In the genomic region with DNA sequence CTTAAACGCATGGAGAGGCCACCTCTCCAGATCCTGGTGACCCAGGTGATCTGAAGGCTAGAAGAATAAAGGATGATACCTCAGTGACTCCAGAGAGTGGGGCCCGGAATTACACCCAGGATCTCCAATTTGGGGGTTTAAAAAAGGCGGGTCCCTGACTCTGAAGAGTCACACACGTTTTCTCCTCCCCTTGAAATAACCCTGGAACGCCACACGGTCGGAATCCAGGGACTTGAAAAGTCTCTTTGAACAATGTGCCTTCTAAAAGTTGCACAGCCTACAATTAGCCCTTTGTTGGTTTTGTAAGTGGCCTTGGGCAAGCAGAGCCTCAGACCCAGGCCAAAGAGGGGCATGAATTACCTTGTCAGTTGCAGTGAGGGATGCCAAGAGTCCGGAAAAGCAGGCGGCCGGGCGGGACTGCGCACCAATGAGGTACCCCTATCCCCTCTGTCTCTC, we compare ENCODE assay signal across 7 mouse cellular contexts. TPM values are rescaled to one million over a fixed set of nuclear protein-coding genes. Genes with fewer than 3 reads are reported as not detected.
DNase-seq lines count a peak whose midpoint lies in the region; ATAC-seq and TF ChIP-seq lines count a peak whose summit lies in the region.

No protein-coding gene starts in this region.

- H3K9ac ChIP-seq in lung, embryonic 15.5 days, result peak overlapping the region; percentile 79
- peak overlapping the region; percentile 88 for H3K9ac ChIP-seq in intestine, postnatal 0 days (ENCODE audit: low read depth, low read length)

- H3K4me2 ChIP-seq in lung, embryonic 15.5 days, result peak overlapping the region; percentile 90
- peak overlapping the region; percentile 82 for H3K4me2 ChIP-seq in intestine, postnatal 0 days (replicated peaks; ENCODE audit: low read depth)

- ATAC-seq in lung, embryonic 15.5 days (ENCODE audit: borderline replicate concordance, extremely low read depth, low FRiP score, low TSS enrichment), result no peak
- no peak for ATAC-seq in intestine, postnatal 0 days

- H3K36me3 ChIP-seq in lung, embryonic 15.5 days, result no peaks in the 10 kb centered on the region
- no peaks in the 10 kb centered on the region for H3K36me3 ChIP-seq in intestine, postnatal 0 days (ENCODE audit: control insufficient read depth, insufficient read depth)
- H3K36me3 ChIP-seq in small intestine, adult 2 months (ENCODE audit: control insufficient read depth, insufficient read depth, low read length), result no peaks in the 10 kb centered on the region

- no peak for TF ChIP-seq CTCF in embryonic fibroblast, embryonic 13.5 days (IDR thresholded peaks at IDR 0.05; ENCODE audit: borderline replicate concordance, insufficient read depth, low read length)
- TF ChIP-seq CTCF in intestine, postnatal 0 days (IDR thresholded peaks at IDR 0.05; ENCODE audit: low read depth), result no peak; the same call in 1 of the 2 replicates
- TF ChIP-seq CTCF in small intestine, adult 2 months (IDR thresholded peaks at IDR 0.05; ENCODE audit: extremely low read depth, insufficient read length, insufficient replicate concordance, low read depth, low read length), result no peak

- peaks cover 18% of the 10 kb centered on the region for H3K4me1 ChIP-seq in lung, embryonic 15.5 days
- H3K4me1 ChIP-seq in embryonic fibroblast, embryonic 13.5 days (ENCODE audit: control insufficient read depth, insufficient read depth, low read length), result 0 out of 2 replicates have a peak, but pooled peaks cover 3% of the 10 kb centered on the region
- peaks cover 5% of the 10 kb centered on the region for H3K4me1 ChIP-seq in intestine, postnatal 0 days (replicated peaks; ENCODE audit: control insufficient read depth, insufficient read depth, low read length)
- H3K4me1 ChIP-seq in small intestine, adult 2 months (ENCODE audit: control insufficient read depth, insufficient read depth, insufficient read length, low read length), result peaks cover 5% of the 10 kb centered on the region; the same call in 1 of the 2 replicates

- no peak; the same call in none of the 2 replicates for TF ChIP-seq POLR2A in embryonic fibroblast, embryonic 13.5 days (IDR thresholded peaks at IDR 0.05; ENCODE audit: low read depth, low read length)
- no peak for TF ChIP-seq POLR2A in small intestine, adult 2 months (IDR thresholded peaks at IDR 0.05; ENCODE audit: low read depth, low read length)

- peak overlapping the region; percentile 96 for H3K27ac ChIP-seq in lung, embryonic 15.5 days
- H3K27ac ChIP-seq in embryonic fibroblast, embryonic 13.5 days (ENCODE audit: insufficient read depth, low read length), result peak overlapping the region; percentile 84
- H3K27ac ChIP-seq in intestine, postnatal 0 days (ENCODE audit: low read depth, low read length), result no peak overlapping the region; the same call in 1 of the 2 replicates
- peak overlapping the region; percentile 98 for H3K27ac ChIP-seq in small intestine, adult 2 months (ENCODE audit: insufficient read depth, low read depth, low read length)

- H3K9me3 ChIP-seq in lung, embryonic 15.5 days, result no peaks in the 10 kb centered on the region
- no peaks in the 10 kb centered on the region for H3K9me3 ChIP-seq in intestine, postnatal 0 days (ENCODE audit: control insufficient read depth)

- peak overlapping the region; percentile 84 for H3K4me3 ChIP-seq in lung, embryonic 15.5 days
- peak overlapping the region; percentile 89 for H3K4me3 ChIP-seq in embryonic fibroblast, embryonic 13.5 days (ENCODE audit: insufficient read depth, low read length)
- H3K4me3 ChIP-seq in intestine, postnatal 0 days (ENCODE audit: low read depth, low read length), result peak overlapping the region; percentile 77
- H3K4me3 ChIP-seq in small intestine, adult 2 months (ENCODE audit: low read depth, low read length), result peak overlapping the region; percentile 96

- DNase-seq in lung, postnatal 14 days, result no peak
- DNase-seq in frontal cortex, adult 2 months (ENCODE audit: extremely low spot score in 1 of 2, low spot score in 1 of 2), result no peak
- no peak for DNase-seq in urinary bladder, postnatal 14 days (ENCODE audit: low spot score)

- WGBS in lung, embryonic 15.5 days, result under 1% methylated on average over 12 of the region's 12 CpGs
- WGBS in intestine, postnatal 0 days, result 0% methylated on average over 12 of the region's 12 CpGs
- WGBS in small intestine, adult 2 months, result 2% methylated on average over 12 of the region's 12 CpGs

- no peaks in the 10 kb centered on the region for H3K27me3 ChIP-seq in lung, embryonic 15.5 days
- no peaks in the 10 kb centered on the region for H3K27me3 ChIP-seq in intestine, postnatal 0 days (replicated peaks; ENCODE audit: control insufficient read depth, insufficient read depth, low read length)
- H3K27me3 ChIP-seq in small intestine, adult 2 months (ENCODE audit: control insufficient read depth, insufficient read depth, low read length), result no peaks in the 10 kb centered on the region

RNA-seq across cellular contexts. Expression of a gene that starts 1.4 kb away (rescaled TPM):
- polyA plus RNA-seq in lung, embryonic 15.5 days (2015; fragmentation: Nextera tagmentation; extraction: Ambion mirVana), result 62.6 and 78.8 TPM in 2 replicates
- polyA plus RNA-seq in embryonic fibroblast, embryonic 13.5 days (2011; ENCODE audit: insufficient read length, low read depth, missing spikeins), result 104 and 132 TPM in 2 replicates
- 21.5 and 22.6 TPM in 2 replicates for polyA plus RNA-seq in intestine, postnatal 0 days (2015; fragmentation: Nextera tagmentation; extraction: Ambion mirVana)
- polyA plus RNA-seq in small intestine, adult 2 months (2012; rRNA removed), result 6.9 and 20.5 TPM in 2 replicates
- polyA plus RNA-seq in frontal cortex, adult 2 months (2012; rRNA removed), result 28.0 and 29.9 TPM in 2 replicates
